Mouse (Mus musculus): ENCODE measurements around the gene Ccnb1ip1.

Gene Ccnb1ip1

DNA sequence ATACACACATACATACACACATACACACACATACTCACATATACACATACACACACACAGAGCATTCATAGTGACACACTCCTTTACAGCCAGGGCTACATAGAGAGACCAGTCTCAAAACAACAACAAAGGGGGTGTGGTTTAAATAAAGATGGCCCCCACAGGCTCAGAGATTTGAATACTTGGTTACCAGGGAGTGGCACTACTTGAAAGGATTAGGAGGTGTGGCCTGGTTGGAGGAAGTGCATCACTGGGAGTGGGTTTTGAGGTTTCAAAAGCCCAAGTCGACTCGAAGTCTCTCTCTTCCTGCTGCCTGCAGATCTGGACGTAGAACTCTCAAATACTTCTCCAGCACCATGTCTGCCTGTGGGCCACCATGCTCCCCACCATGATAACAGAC lies 25.4 kb downstream of the Ccnb1ip1 start:
- no peak for DNase-seq

- no peak for DNase-seq
Measured at GRCm38 (mm10) chr14:50771342-50771741, 36.2 kb downstream of the Ccnb1ip1 start.

DNA sequence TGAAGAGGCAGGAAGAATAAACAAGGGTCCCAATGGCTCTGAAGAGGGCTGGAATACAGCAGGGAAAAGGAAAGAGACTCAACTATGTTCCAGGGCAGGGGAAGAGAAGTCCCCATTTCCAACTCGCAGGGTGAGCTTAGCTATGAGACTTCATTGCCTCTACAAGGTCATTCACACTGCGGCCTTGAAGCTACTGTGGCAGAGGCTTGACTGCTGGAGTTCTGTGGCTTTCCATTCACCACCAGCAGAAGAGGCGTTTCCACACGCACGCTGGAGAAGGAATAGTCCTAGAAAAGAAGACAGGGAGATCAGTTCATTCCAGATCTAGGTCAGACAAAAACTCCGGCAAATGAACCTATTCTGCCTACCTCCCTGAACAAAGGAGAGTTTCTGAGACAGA lies 41.8 kb downstream of the Ccnb1ip1 start:
- DNase-seq: no peak

DNA sequence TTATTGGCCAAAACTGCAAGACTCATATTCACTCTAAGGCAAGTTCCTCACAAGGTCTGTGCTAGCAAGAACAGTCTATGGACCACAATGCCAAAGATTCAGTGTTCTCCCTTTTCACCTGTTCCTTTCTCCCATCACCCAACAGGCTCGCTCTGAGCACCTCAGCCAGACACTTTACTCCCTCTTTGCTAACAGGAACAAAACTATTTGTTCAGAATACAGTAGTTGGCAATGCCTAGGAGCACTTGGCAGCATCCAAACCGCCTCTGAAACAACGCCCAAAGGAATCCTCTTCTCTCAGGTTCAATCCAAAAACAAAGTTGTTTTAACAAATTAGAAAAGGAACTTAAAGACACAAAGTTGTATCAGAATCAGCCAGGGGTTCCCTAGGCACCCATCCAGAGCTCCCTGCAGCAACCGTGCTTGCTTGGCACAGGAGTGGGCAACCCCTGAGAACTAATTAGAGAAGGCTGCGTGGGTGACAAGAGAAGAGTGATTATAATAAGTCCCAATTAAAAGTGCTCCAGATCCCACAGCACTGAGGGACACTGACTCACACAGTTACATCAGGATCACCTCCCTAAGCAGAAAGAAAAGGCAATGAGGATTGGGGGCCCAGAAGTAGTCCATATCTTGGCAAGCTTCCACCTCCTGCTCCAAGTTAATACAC lies 49.0 kb downstream of the Ccnb1ip1 start:
- no peak for DNase-seq

DNA sequence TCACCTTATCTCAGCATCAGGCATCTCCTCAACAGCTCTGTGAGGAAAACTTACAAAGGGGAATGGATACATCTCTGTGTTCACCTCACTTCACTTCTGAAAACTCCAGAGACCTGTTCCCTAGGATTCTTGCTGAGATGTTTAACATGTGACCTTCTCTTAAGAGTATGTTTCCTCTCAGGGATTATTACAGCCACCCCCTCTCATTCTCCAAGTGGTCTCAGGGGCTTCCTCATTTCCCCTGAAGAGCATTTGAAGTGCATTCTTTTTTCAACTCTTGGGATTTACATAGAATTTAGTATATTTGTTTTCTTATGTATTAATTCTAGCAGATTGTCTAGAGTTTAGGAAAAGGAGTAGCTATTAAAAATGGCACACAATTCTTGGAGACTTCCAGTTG lies 62.5 kb downstream of the Ccnb1ip1 start, which contains the start of gene Olfr749:
Gene Olfr749, minus strand, starts transcription at position 101 of the 400 bp plus-strand sequence.
- no peak for DNase-seq

DNA sequence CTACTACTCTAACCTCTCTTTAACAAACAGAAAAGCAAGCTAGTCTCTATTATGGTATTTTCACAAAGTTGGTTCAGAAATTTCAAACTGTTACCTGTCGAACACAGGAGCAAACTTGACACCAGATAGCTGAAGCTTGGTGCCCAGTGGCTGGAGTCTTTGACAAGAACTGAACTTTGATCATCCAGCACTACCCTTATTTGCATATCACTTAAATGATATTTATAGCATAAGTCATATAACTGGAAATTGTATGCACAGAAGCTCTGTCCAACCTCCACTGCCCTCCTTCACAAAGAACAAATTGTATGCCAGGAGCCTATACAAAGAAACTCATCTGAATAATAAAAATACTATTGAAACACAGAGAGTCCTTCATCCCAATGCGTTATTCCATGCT lies 65.9 kb downstream of the Ccnb1ip1 start:
- no peak for DNase-seq

DNA sequence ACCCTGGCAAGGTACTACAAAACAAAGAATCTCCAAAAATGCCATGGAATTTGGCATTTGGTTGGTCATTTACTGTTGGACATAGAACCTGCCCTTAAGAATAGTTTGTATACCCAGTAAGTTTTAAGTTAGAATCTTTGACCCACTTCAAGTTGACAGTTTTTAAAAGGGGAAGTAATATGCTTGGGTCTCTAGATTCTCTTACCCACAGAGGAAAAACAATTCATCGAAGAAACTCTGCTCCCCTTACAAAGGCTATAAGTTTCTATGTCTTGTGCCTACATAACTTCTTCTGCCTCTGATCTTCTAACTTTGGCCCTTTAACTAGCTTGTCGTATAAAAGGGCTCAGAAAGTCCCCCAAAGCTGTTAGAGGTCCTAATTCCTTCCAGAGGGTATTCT lies 67.2 kb downstream of the Ccnb1ip1 start:
- DNase-seq: no peak
